Mouse (Mus musculus): ENCODE measurements around the gene Cmip. TPM values are rescaled to one million over a fixed set of nuclear protein-coding genes. Genes with fewer than 3 reads are reported as not detected.
"Not testable (repeated sequence)": the region's sequence is repeated elsewhere in the genome, so short reads cannot be mapped to it uniquely, and the experiment has no call there.

Cmip gene
- polyA plus RNA-seq, 1 experiment from 2014 or later: 131 TPM

DNA sequence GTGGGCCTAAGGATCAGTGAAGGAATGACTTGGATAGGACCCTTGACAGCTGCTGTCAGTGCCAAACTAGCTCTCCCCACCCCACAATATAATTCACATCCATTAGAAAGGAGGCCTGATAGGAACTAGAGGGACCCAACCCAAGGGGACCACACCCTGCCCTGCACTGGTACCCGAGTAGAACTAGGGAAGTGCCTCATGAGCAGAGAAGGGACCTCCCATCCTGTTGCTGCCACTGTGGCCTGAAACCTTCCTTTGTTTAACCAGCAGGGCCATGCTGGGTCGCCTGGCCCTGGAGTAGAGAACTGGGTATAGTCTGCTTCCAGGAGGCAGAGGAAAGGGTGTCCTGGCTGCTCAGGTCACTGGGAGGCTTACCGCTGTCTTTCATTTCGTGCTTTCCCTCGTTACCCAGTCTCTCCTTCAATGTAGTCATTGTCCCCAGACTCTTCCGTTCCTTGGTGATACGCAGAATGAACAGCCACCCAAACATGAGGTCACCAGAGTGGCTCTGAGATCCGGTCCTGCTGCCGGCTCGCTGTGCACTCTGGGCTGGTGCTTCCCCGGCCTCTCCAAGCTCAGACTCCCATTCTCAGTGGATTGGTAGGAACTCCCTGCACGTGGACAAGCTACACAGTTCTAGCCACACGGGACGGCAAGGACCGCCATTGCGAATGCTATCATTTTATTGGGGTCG, 164.1 kb downstream of the Cmip start:
- Histone ChIP-seq H3K27me3 (ENCODE audit: control insufficient read depth, insufficient read depth, low read length) (no peaks in the 10 kb centered on the region), H3K27ac (no peak overlapping the region), H3K36me3 (replicated peaks; ENCODE audit: control insufficient read depth, insufficient read depth) (peaks cover 46% of the 10 kb centered on the region), H3K4me2 (replicated peaks) (no peak overlapping the region), H3K4me3 (replicated peaks; ENCODE audit: low read length) (no peak overlapping the region), H3K4me1 (replicated peaks; ENCODE audit: control insufficient read depth, insufficient read depth, low read length) (0 out of 2 replicates have a peak, but pooled peaks cover 2% of the 10 kb centered on the region), H3K9me3 (ENCODE audit: control insufficient read depth, low read length) (no peaks in the 10 kb centered on the region), H3K9ac (no peak overlapping the region)
- no peak for ATAC-seq (ENCODE audit: low FRiP score)
- DNase-seq (ENCODE audit: low spot score): no peak
- WGBS: 87% methylated on average over 17 of the region's 17 CpGs

DNA sequence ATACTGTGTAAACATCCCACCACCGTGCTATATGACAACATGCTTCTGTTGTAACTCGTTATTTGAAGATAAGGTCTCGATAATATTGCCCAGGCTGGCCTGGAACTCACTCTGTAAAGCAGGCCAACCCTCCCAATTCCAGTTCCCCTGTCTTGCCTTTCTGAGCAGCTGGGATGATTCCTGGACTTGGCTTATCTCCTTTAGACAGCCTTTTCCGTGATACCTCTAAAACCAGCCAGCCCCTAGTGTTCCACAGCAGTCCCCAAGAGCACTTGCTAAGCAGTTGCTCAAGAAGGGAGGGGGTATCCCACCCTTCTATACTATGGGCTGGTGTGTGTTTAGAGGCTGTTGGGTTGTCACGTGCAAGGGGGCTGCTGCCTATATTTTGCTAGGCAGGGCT, 165.0 kb downstream of the Cmip start:
- H3K36me3 ChIP-seq (replicated peaks; ENCODE audit: control insufficient read depth, insufficient read depth): peaks cover 41% of the 10 kb centered on the region

DNA sequence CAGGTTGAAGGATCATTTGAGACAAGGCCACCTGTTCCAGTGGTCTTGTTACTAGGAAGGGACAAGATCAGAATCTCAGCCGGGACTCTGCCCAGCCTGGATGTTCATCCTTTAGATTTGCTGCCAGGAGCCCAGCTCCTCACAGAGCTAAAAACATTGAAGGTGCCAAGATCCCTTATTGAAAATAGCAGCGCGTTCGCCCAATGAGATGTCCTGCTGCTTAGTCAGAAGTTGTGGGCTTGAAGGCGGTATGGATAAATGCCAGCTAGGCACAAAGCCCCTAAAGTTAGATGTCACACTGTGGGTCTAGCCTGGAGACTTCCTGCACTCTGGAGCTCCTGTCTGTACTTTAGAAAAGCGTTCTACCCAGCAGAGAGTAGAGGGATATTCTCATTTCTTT, 165.5 kb downstream of the Cmip start:
- WGBS: 83% methylated on average over 6 of the region's 6 CpGs
- Histone ChIP-seq H3K4me1 (replicated peaks; ENCODE audit: control insufficient read depth, insufficient read depth, low read length) (0 out of 2 replicates have a peak, but pooled peaks cover 2% of the 10 kb centered on the region), H3K27ac (0 out of 2 replicates have a peak overlapping the region, but pooled peaks have one; percentile 20), H3K4me3 (replicated peaks; ENCODE audit: low read length) (no peak overlapping the region), H3K9me3 (ENCODE audit: control insufficient read depth, low read length) (no peaks in the 10 kb centered on the region), H3K9ac (no peak overlapping the region), H3K36me3 (replicated peaks; ENCODE audit: control insufficient read depth, insufficient read depth) (peaks cover 40% of the 10 kb centered on the region), H3K4me2 (replicated peaks) (no peak overlapping the region), H3K27me3 (ENCODE audit: control insufficient read depth, insufficient read depth, low read length) (no peaks in the 10 kb centered on the region)
- ATAC-seq (ENCODE audit: low FRiP score) (no peak), DNase-seq (ENCODE audit: low spot score) (no peak)

More for the DNA sequence above, 165.0 kb downstream of the Cmip start:
- H3K9ac ChIP-seq: no peak overlapping the region
- H3K27ac ChIP-seq: 0 out of 2 replicates have a peak overlapping the region, but pooled peaks have one; percentile 20
- WGBS: 83% methylated on average over 5 of the region's 5 CpGs
- DNase-seq (ENCODE audit: low spot score) (no peak), ATAC-seq (ENCODE audit: low FRiP score) (no peak)
- H3K9me3 ChIP-seq (ENCODE audit: control insufficient read depth, low read length): no peaks in the 10 kb centered on the region
- no peak overlapping the region for H3K4me3 ChIP-seq (replicated peaks; ENCODE audit: low read length)
- H3K27me3 ChIP-seq (ENCODE audit: control insufficient read depth, insufficient read depth, low read length): no peaks in the 10 kb centered on the region
- no peak overlapping the region for H3K4me2 ChIP-seq (replicated peaks)
- 0 out of 2 replicates have a peak, but pooled peaks cover 2% of the 10 kb centered on the region for H3K4me1 ChIP-seq (replicated peaks; ENCODE audit: control insufficient read depth, insufficient read depth, low read length)

DNA sequence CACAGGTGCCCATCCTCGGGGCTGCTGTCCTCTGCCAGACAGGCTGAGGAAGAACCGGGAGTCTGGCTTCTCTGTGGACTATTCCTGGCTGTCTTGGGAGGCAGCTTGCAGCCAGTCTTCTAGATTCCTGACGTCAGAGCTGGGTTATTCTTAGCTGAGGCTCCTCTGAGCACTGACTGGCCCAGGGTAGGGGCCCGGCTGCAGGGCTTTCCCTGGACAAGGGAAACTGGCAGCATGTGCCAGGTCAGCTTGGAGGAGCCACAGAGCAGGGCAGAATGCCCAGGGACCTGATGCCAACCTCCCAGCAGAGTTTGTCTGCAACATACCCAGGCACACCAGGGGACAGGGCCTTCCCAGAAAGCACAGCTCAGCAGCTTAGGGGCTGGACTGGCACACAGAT, 166.2 kb downstream of the Cmip start:
- 85% methylated on average over 4 of the region's 4 CpGs for WGBS

DNA sequence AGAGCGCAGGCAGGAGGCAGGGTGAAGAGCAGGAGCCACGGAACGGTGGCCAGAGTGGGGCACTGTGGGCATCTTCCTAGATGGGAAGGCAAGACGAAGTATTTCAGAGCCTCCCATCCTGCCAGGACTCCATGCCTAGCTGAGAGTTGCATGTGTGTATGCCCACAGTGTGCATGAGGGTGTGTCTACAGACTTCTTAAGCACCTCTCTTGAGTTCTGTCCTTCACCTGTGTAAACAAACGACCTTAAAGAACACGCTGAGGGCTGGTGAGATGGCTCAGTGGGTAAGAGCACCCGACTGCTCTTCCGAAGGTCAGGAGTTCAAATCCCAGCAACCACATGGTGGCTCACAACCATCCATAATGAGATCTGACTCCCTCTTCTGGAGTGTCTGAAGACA, 171.0 kb downstream of the Cmip start:
- not testable (repeated sequence) for H3K27me3 ChIP-seq (ENCODE audit: control insufficient read depth, insufficient read depth, low read length); H3K4me1 ChIP-seq (replicated peaks; ENCODE audit: control insufficient read depth, insufficient read depth, low read length); ATAC-seq (ENCODE audit: low FRiP score); H3K9ac ChIP-seq; H3K4me3 ChIP-seq (replicated peaks; ENCODE audit: low read length); H3K27ac ChIP-seq; DNase-seq (ENCODE audit: low spot score); H3K9me3 ChIP-seq (ENCODE audit: control insufficient read depth, low read length); H3K4me2 ChIP-seq (replicated peaks)
- peaks cover 83% of the 10 kb centered on the region for H3K36me3 ChIP-seq (replicated peaks; ENCODE audit: control insufficient read depth, insufficient read depth)
- 85% methylated on average over 8 of the region's 8 CpGs for WGBS

More for the DNA sequence above, 166.2 kb downstream of the Cmip start:
- H3K9ac ChIP-seq: no peak overlapping the region
- no peak overlapping the region for H3K4me3 ChIP-seq (replicated peaks; ENCODE audit: low read length)
- DNase-seq (ENCODE audit: low spot score): peak; percentile 35
- H3K9me3 ChIP-seq (ENCODE audit: control insufficient read depth, low read length): no peaks in the 10 kb centered on the region
- H3K27ac ChIP-seq: peak overlapping the region; percentile 59; the same call in 1 of the 2 replicates
- peaks cover 44% of the 10 kb centered on the region for H3K36me3 ChIP-seq (replicated peaks; ENCODE audit: control insufficient read depth, insufficient read depth)
- ATAC-seq (ENCODE audit: low FRiP score): peak; percentile 68; the same call in 1 of the 2 replicates
- H3K4me2 ChIP-seq (replicated peaks): no peak overlapping the region
- no peaks in the 10 kb centered on the region for H3K27me3 ChIP-seq (ENCODE audit: control insufficient read depth, insufficient read depth, low read length)
- H3K4me1 ChIP-seq (replicated peaks; ENCODE audit: control insufficient read depth, insufficient read depth, low read length): 0 out of 2 replicates have a peak, but pooled peaks cover 2% of the 10 kb centered on the region

DNA sequence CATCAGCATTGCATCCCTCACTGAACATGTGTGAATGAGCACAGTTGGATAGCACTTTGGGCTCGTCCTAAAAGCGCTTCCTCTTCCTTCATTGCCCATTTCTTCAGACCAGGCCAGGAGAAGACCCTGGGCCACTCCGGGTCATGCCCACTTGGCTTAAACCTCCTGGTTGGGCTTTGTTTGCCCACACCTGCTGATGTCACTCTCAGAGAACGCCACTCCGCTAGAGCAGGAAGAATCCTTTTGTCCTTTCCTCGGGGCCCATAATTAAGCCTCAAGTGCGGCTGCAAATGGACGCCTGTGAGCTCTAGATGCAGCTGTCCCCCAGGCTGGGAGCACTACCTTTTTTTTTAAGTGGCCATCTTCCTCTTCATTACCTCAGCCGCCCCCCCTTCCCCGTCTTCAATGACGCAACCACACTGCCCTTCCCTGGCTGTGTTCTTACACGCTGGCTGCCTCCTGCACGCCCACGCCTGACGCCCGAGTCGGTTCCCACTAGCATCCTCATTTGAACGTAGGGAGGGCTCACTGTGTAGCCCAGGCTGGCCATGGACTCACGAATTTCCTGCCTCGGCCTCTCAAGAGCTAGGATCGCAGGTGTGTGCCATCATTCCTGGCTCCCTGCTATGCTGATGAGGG, 171.8 kb downstream of the Cmip start:
- no peaks in the 10 kb centered on the region for H3K9me3 ChIP-seq (ENCODE audit: control insufficient read depth, low read length)
- no peaks in the 10 kb centered on the region for H3K27me3 ChIP-seq (ENCODE audit: control insufficient read depth, insufficient read depth, low read length)
- no peak overlapping the region for H3K9ac ChIP-seq
- H3K27ac ChIP-seq: no peak overlapping the region
- ATAC-seq (ENCODE audit: low FRiP score): no peak
- no peak overlapping the region for H3K4me3 ChIP-seq (replicated peaks; ENCODE audit: low read length)
- DNase-seq (ENCODE audit: low spot score): no peak
- no peak overlapping the region for H3K4me2 ChIP-seq (replicated peaks)
- peaks cover 83% of the 10 kb centered on the region for H3K36me3 ChIP-seq (replicated peaks; ENCODE audit: control insufficient read depth, insufficient read depth)
- H3K4me1 ChIP-seq (replicated peaks; ENCODE audit: control insufficient read depth, insufficient read depth, low read length): no peaks in the 10 kb centered on the region
- 71% methylated on average over 21 of the region's 21 CpGs for WGBS

DNA sequence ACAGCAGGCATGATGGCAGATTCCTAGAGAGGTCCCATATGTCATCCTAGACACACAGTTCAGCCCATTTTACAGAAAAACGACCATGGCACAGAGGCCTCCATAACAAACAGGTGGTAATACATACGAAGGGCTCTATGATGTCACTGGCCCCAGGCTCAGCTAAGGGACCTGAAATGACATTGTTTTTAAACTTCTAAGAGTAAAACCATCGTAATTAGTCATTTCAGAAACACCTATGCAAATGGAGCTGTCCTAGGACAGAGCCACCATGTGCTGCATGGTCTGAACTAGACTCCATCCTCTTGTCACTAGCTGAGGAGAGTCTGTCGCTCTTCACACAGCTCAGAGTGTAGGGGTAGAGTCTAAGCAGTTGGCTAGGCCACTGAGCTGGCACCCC, 173.8 kb downstream of the Cmip start:
- Histone ChIP-seq H3K9ac (no peak overlapping the region), H3K4me2 (replicated peaks) (no peak overlapping the region), H3K27ac (no peak overlapping the region), H3K4me1 (replicated peaks; ENCODE audit: control insufficient read depth, insufficient read depth, low read length) (no peaks in the 10 kb centered on the region), H3K36me3 (replicated peaks; ENCODE audit: control insufficient read depth, insufficient read depth) (peaks cover 74% of the 10 kb centered on the region), H3K4me3 (replicated peaks; ENCODE audit: low read length) (no peak overlapping the region), H3K9me3 (ENCODE audit: control insufficient read depth, low read length) (no peaks in the 10 kb centered on the region), H3K27me3 (ENCODE audit: control insufficient read depth, insufficient read depth, low read length) (no peaks in the 10 kb centered on the region)
- ATAC-seq (ENCODE audit: low FRiP score) (0 out of 2 replicates have a peak, but pooled peaks have one; percentile 22), DNase-seq (ENCODE audit: low spot score) (no peak)
- WGBS: 92% methylated on average over 4 of the region's 4 CpGs

DNA sequence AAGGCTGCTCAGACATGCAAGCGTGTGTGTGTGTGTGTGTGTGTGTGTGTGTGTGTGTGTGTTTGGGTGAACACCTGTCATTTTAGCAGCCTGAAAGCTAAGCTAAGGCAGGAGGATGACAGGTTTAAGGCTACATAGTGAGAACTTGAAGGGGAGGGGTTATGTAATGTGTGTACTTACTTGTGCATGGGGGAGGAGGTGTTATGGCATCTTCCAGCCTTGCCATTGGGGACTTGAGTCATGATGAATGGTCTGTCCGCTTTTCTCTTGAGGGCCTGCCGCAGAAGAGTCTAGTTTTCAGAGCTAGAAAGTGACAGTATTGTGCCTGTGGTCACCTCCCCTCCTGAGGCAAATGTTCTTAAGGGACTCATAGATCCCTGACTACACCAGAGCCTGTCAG, 174.7 kb downstream of the Cmip start:
- no peak for ATAC-seq (ENCODE audit: low FRiP score)
- no peak for DNase-seq (ENCODE audit: low spot score)
- Histone ChIP-seq H3K27me3 (ENCODE audit: control insufficient read depth, insufficient read depth, low read length) (no peaks in the 10 kb centered on the region), H3K4me1 (replicated peaks; ENCODE audit: control insufficient read depth, insufficient read depth, low read length) (no peaks in the 10 kb centered on the region), H3K9ac (no peak overlapping the region), H3K36me3 (replicated peaks; ENCODE audit: control insufficient read depth, insufficient read depth) (peaks cover 74% of the 10 kb centered on the region), H3K9me3 (ENCODE audit: control insufficient read depth, low read length) (no peaks in the 10 kb centered on the region), H3K27ac (no peak overlapping the region), H3K4me2 (replicated peaks) (no peak overlapping the region), H3K4me3 (replicated peaks; ENCODE audit: low read length) (no peak overlapping the region)
- WGBS: 83% methylated on average over 3 of the region's 3 CpGs

DNA sequence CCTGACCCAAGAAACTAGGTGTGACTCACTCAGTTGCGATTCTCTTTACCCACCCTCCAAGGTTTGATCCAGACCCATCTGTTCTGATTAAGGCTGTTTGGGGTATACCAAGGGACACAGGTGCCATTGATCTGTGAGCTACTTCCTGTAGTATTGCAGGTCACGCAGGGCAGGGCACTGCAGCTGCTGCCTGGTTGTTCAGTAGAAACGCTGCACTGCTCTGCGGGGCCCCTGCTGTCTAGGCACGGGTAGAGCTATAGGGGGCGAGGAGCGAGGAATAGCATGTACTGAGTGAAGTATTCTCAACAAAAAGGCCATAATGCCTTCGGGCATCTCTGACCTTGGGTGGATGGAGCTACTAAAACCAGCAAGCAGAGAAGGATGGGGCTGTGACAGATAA, 175.2 kb downstream of the Cmip start:
- Histone ChIP-seq H3K4me3 (replicated peaks; ENCODE audit: low read length) (no peak overlapping the region), H3K9me3 (ENCODE audit: control insufficient read depth, low read length) (no peaks in the 10 kb centered on the region), H3K4me1 (replicated peaks; ENCODE audit: control insufficient read depth, insufficient read depth, low read length) (no peaks in the 10 kb centered on the region), H3K9ac (no peak overlapping the region), H3K4me2 (replicated peaks) (no peak overlapping the region), H3K27me3 (ENCODE audit: control insufficient read depth, insufficient read depth, low read length) (no peaks in the 10 kb centered on the region), H3K36me3 (replicated peaks; ENCODE audit: control insufficient read depth, insufficient read depth) (peaks cover 78% of the 10 kb centered on the region), H3K27ac (no peak overlapping the region)
- DNase-seq (ENCODE audit: low spot score) (no peak), ATAC-seq (ENCODE audit: low FRiP score) (no peak)
- 89% methylated on average over 8 of the region's 8 CpGs for WGBS
